Mouse (Mus musculus): ENCODE results near the gene Rhou. TPM values are rescaled to one million over a fixed set of nuclear protein-coding genes. Genes with fewer than 3 reads are reported as not detected.
"Not testable (repeated sequence)": the region's sequence is repeated elsewhere in the genome, so short reads cannot be mapped to it uniquely, and the experiment has no call there.

The Rhou gene
- polyA plus RNA-seq, 1 experiment from 2014 or later = 1.5 TPM

DNA sequence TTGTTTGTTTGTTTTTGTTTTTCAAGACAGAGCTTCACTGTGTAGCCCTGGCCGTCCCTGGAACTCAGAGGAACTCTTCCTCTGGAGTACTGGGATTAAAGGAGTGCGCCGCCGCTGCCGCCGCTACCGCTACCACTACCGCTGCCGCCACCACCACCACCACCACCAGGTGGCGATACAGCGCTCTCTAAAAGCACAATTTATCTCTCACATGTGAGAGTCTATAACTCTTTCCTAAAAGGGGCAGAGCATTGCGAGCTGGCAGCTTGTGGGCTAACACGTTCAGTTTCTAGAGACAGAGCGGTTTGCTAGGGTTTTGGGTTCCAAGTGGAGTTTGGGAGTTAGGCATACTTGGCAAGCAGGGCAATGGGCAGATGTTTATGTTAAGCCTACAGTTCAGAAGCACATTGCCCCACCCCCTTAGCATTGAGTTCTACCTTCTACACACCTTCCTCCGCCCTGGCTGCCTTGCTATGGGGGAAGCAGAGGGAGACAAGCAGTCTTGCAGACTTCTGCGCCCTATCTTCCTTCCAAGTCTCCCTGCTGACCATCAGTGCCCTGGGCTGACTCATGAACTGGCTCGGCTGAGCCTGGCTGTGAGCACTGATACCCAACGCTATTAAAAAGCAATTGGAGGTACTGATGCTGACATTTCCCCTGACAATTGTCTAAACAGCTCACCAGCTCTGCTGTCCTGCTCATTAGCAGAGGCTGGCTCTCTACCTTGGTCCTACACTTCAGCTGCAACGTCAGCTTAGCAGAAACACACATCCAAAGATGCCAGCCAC lies 24.6 kb upstream of the Rhou start:
- peaks cover 37% of the 10 kb centered on the region for H3K27me3 ChIP-seq (ENCODE audit: control insufficient read depth, insufficient read depth, low read depth, low read length)
- 8% methylated on average over 19 of the region's 19 CpGs for WGBS (ENCODE audit: insufficient replicate concordance)
- ATAC-seq (ENCODE audit: low read depth) = no peak
- H3K36me3 ChIP-seq (ENCODE audit: control insufficient read depth, insufficient read depth) = no peaks in the 10 kb centered on the region
- H3K4me3 ChIP-seq (ENCODE audit: low read depth, low read length) = peak overlapping the region; percentile 26
- H3K4me2 ChIP-seq (ENCODE audit: low read depth, low read length) = peak overlapping the region; percentile 41
- H3K9ac ChIP-seq (ENCODE audit: low read depth, low read length) = no peak overlapping the region
- H3K27ac ChIP-seq (ENCODE audit: low read length) = no peak overlapping the region
- H3K4me1 ChIP-seq (ENCODE audit: control insufficient read depth, low read depth, low read length) = peaks cover 2% of the 10 kb centered on the region; the same call in 1 of the 2 replicates
- H3K9me3 ChIP-seq (replicated peaks; ENCODE audit: control insufficient read depth, low read length) = no peaks in the 10 kb centered on the region

GRCm38 (mm10) chr8:123630058-123630457 lies 23.7 kb upstream of the Rhou start:
- Histone ChIP-seq H3K4me1 (ENCODE audit: control insufficient read depth, low read depth, low read length) (peaks cover 2% of the 10 kb centered on the region; the same call in 1 of the 2 replicates), H3K4me2 (ENCODE audit: low read depth, low read length) (no peak overlapping the region)
- WGBS (ENCODE audit: insufficient replicate concordance) = 26% methylated on average over 10 of the region's 10 CpGs

DNA sequence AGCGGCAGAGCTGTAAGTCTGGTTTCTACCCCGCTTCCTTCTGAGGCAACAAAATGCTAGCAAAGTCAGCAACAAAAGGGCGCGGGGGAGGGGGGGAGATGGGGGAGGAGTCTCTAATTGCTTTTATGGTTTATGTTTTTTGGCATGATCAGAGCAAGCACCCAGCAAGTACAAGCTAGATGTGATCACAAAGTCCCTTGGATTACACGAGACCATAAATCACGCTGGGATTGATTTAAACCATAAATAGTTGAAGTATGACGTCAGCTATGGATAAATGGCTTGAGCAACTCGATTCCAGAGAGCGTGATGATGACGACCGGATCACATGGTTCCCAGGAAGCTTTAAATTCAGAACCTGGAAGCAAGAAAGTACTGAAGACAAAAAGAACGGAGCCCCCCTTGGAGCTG lies 22.9 kb upstream of the Rhou start:
- H3K9me3 ChIP-seq (replicated peaks; ENCODE audit: control insufficient read depth, low read length) = no peaks in the 10 kb centered on the region
- H3K4me2 ChIP-seq (ENCODE audit: low read depth, low read length) = no peak overlapping the region
- peaks cover 2% of the 10 kb centered on the region; the same call in 1 of the 2 replicates for H3K4me1 ChIP-seq (ENCODE audit: control insufficient read depth, low read depth, low read length)
- WGBS (ENCODE audit: insufficient replicate concordance) = 21% methylated on average over 12 of the region's 12 CpGs
- H3K4me3 ChIP-seq (ENCODE audit: low read depth, low read length) = no peak overlapping the region
- no peak overlapping the region for H3K9ac ChIP-seq (ENCODE audit: low read depth, low read length)
- no peak for ATAC-seq (ENCODE audit: low read depth)
- peaks cover 24% of the 10 kb centered on the region for H3K27me3 ChIP-seq (ENCODE audit: control insufficient read depth, insufficient read depth, low read depth, low read length)
- H3K36me3 ChIP-seq (ENCODE audit: control insufficient read depth, insufficient read depth) = no peaks in the 10 kb centered on the region
- H3K27ac ChIP-seq (ENCODE audit: low read length) = no peak overlapping the region

More at GRCm38 (mm10) chr8:123630058-123630457, 23.7 kb upstream of the Rhou start:
- Histone ChIP-seq H3K9me3 (replicated peaks; ENCODE audit: control insufficient read depth, low read length) (no peaks in the 10 kb centered on the region), H3K9ac (ENCODE audit: low read depth, low read length) (no peak overlapping the region), H3K4me3 (ENCODE audit: low read depth, low read length) (no peak overlapping the region), H3K27ac (ENCODE audit: low read length) (no peak overlapping the region), H3K27me3 (ENCODE audit: control insufficient read depth, insufficient read depth, low read depth, low read length) (peaks cover 30% of the 10 kb centered on the region), H3K36me3 (ENCODE audit: control insufficient read depth, insufficient read depth) (no peaks in the 10 kb centered on the region)
- ATAC-seq (ENCODE audit: low read depth) = no peak

- not testable (repeated sequence) for H3K9me3 ChIP-seq (replicated peaks; ENCODE audit: control insufficient read depth, low read length); H3K9ac ChIP-seq (ENCODE audit: low read depth, low read length); H3K36me3 ChIP-seq (ENCODE audit: control insufficient read depth, insufficient read depth); H3K27ac ChIP-seq (ENCODE audit: low read length); ATAC-seq (ENCODE audit: low read depth); H3K4me1 ChIP-seq (ENCODE audit: control insufficient read depth, low read depth, low read length); H3K4me3 ChIP-seq (ENCODE audit: low read depth, low read length); H3K4me2 ChIP-seq (ENCODE audit: low read depth, low read length)
- peaks cover 23% of the 10 kb centered on the region for H3K27me3 ChIP-seq (ENCODE audit: control insufficient read depth, insufficient read depth, low read depth, low read length)
- 55% methylated on average over 3 of the region's 3 CpGs for WGBS (ENCODE audit: insufficient replicate concordance)
Observed at GRCm38 (mm10) chr8:123631746-123632145, 22.0 kb upstream of the Rhou start.

DNA sequence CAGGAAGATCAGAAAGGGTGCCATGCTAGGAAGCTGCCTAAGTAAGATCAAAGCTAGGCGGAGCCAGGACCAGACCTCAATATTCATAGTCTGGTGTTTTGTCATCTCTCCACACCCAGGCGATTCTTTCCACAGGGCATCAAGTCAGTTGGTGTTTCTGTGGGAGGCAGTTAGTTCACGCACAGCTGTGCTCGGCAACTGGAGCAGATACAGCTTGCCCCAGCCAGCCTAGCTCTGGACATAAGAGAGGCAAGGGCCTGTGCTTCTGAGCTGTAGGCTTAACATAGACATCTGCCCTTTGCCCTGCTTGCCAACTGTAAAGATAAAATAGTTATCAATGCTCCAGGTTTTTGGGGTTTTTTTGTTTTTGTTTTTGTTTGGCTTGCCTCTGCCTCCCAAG lies 21.5 kb upstream of the Rhou start:
- no peak for ATAC-seq (ENCODE audit: low read depth)
- H3K4me2 ChIP-seq (ENCODE audit: low read depth, low read length) = no peak overlapping the region
- H3K27me3 ChIP-seq (ENCODE audit: control insufficient read depth, insufficient read depth, low read depth, low read length) = peaks cover 23% of the 10 kb centered on the region
- H3K4me3 ChIP-seq (ENCODE audit: low read depth, low read length) = no peak overlapping the region
- WGBS (ENCODE audit: insufficient replicate concordance) = 29% methylated on average over 4 of the region's 4 CpGs
- no peaks in the 10 kb centered on the region for H3K36me3 ChIP-seq (ENCODE audit: control insufficient read depth, insufficient read depth)
- H3K9ac ChIP-seq (ENCODE audit: low read depth, low read length) = no peak overlapping the region
- H3K4me1 ChIP-seq (ENCODE audit: control insufficient read depth, low read depth, low read length) = peaks cover 2% of the 10 kb centered on the region; the same call in 1 of the 2 replicates
- no peak overlapping the region for H3K27ac ChIP-seq (ENCODE audit: low read length)
- no peaks in the 10 kb centered on the region for H3K9me3 ChIP-seq (replicated peaks; ENCODE audit: control insufficient read depth, low read length)

GRCm38 (mm10) chr8:123633801-123634200 lies 19.9 kb upstream of the Rhou start:
- 46% methylated on average over 7 of the region's 7 CpGs for WGBS (ENCODE audit: insufficient replicate concordance)
- H3K36me3 ChIP-seq (ENCODE audit: control insufficient read depth, insufficient read depth) = no peaks in the 10 kb centered on the region
- H3K27ac ChIP-seq (ENCODE audit: low read length) = no peak overlapping the region
- H3K4me3 ChIP-seq (ENCODE audit: low read depth, low read length) = no peak overlapping the region
- no peak overlapping the region for H3K9ac ChIP-seq (ENCODE audit: low read depth, low read length)
- ATAC-seq (ENCODE audit: low read depth) = no peak
- H3K27me3 ChIP-seq (ENCODE audit: control insufficient read depth, insufficient read depth, low read depth, low read length) = peaks cover 9% of the 10 kb centered on the region
- H3K4me1 ChIP-seq (ENCODE audit: control insufficient read depth, low read depth, low read length) = peaks cover under 1% of the 10 kb centered on the region; the same call in 1 of the 2 replicates
- no peak overlapping the region for H3K4me2 ChIP-seq (ENCODE audit: low read depth, low read length)
- H3K9me3 ChIP-seq (replicated peaks; ENCODE audit: control insufficient read depth, low read length) = no peaks in the 10 kb centered on the region

DNA sequence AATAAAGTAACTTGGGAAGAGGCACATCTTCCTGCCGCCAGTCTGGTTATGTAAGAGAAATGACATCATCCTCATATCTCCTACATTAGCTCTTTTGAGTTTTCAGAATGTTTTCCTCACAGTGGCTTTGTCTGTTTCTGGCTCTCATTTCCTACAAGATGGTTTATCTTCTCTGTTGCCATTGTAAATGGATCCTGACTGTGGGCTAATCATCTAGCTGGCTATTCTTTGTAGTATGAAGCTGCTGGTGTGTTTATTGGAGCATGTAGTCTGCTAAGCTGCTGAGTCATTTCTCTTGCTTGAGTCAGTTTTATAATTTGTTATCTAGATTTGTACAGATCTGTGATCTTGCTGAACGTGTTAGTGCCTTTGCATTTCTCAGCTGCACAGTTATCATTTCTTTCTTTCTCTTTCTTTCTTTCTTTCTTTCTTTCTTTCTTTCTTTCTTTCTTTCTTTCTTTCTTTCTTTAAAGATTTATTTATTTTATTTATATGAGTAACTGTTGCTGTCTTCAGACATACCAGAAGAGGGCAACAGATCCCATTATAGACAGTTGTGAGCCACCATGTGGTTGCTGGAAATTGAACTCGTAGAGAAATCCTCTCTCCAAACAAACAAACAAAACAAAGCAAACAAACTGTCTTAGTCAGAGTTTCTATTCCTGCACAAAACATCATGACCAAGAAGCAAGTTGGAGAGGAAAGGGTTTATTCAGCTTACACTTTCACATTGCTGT lies 19.2 kb upstream of the Rhou start:
- Histone ChIP-seq H3K27me3 (ENCODE audit: control insufficient read depth, insufficient read depth, low read depth, low read length) (peaks cover 1% of the 10 kb centered on the region), H3K9ac (ENCODE audit: low read depth, low read length) (no peak overlapping the region), H3K4me3 (ENCODE audit: low read depth, low read length) (no peak overlapping the region), H3K9me3 (replicated peaks; ENCODE audit: control insufficient read depth, low read length) (no peaks in the 10 kb centered on the region), H3K36me3 (ENCODE audit: control insufficient read depth, insufficient read depth) (no peaks in the 10 kb centered on the region), H3K27ac (ENCODE audit: low read length) (no peak overlapping the region), H3K4me2 (ENCODE audit: low read depth, low read length) (no peak overlapping the region), H3K4me1 (ENCODE audit: control insufficient read depth, low read depth, low read length) (no peaks in the 10 kb centered on the region; the same call in 1 of the 2 replicates)
- 11% methylated on average over 3 of the region's 3 CpGs for WGBS (ENCODE audit: insufficient replicate concordance)
- ATAC-seq (ENCODE audit: low read depth) = no peak

DNA sequence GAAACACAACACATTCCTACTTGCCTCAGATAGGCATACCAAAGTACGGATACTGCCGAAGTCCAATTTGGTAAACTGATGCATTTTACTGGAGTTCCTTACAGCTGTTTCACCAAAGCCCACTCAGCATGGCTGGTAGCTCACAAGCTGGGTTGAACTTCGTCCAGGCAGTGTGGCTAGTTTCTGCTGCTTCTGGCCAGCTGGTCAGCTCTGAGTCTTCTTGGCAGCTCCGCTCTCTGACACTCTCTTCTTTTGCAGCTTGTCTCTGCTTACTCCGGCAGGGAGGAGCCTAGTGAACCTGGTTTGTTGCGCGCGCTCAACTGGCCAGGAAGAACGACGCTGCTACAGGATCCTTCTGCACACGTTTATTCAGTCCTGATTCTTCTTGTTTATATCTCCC lies 18.1 kb upstream of the Rhou start:
- Histone ChIP-seq H3K4me2 (ENCODE audit: low read depth, low read length) (no peak overlapping the region), H3K9ac (ENCODE audit: low read depth, low read length) (no peak overlapping the region), H3K4me3 (ENCODE audit: low read depth, low read length) (no peak overlapping the region), H3K36me3 (ENCODE audit: control insufficient read depth, insufficient read depth) (no peaks in the 10 kb centered on the region), H3K27me3 (ENCODE audit: control insufficient read depth, insufficient read depth, low read depth, low read length) (no peaks in the 10 kb centered on the region; the same call in 1 of the 2 replicates), H3K4me1 (ENCODE audit: control insufficient read depth, low read depth, low read length) (no peaks in the 10 kb centered on the region; the same call in 1 of the 2 replicates), H3K9me3 (replicated peaks; ENCODE audit: control insufficient read depth, low read length) (no peaks in the 10 kb centered on the region), H3K27ac (ENCODE audit: low read length) (no peak overlapping the region)
- no peak for ATAC-seq (ENCODE audit: low read depth)
- WGBS (ENCODE audit: insufficient replicate concordance) = 74% methylated on average over 11 of the region's 11 CpGs

All from liver, embryonic 16.5 days (tissue).